Mouse (Mus musculus) liver, postnatal 0 days (tissue): Measurements from ENCODE around the gene Pagr1b. TPM values are rescaled to one million over a fixed set of nuclear protein-coding genes. Genes with fewer than 3 reads are reported as not detected.

Experiments
- ATAC-seq: fragments of 200-750 bp; cut with Nextera tagmentation; 2 replicates; pipeline ENCODE4 v1.8.0; 2017; ENCODE audit warnings: mild to moderate bottlenecking, moderate library complexity
- DNase-seq: peaks from one replicate; pipeline ENCODE4 v3.0.0-alpha.2; 2016
- H3K27ac ChIP-seq: fragments of 300-500 bp; sonication (generic); 2 replicates; pipeline ENCODE4 v1.5.1; 2014; ENCODE audit warnings: antibody characterized with exemption, moderate library complexity, mild to moderate bottlenecking, low read depth
- H3K27me3 ChIP-seq: fragments of 300-500 bp; sonication (generic); 2 replicates; pipeline ENCODE4 v1.6.1; 2014; ENCODE audit warnings: low read length, control low read depth, mixed read lengths; ENCODE audit not compliant: insufficient read depth
- H3K36me3 ChIP-seq: fragments of 300-500 bp; sonication (generic); replicated peaks from 2 replicates; pipeline ENCODE4 v1.6.1; 2014; ENCODE audit warnings: mild to moderate bottlenecking, control low read depth, low read length, moderate library complexity, mixed read lengths; ENCODE audit not compliant: insufficient read depth
- H3K4me1 ChIP-seq: fragments of 300-500 bp; sonication (generic); 2 replicates; pipeline ENCODE4 v1.6.1; 2014; ENCODE audit warnings: antibody characterized with exemption, mild to moderate bottlenecking, control low read depth; ENCODE audit not compliant: insufficient read depth
- H3K4me2 ChIP-seq: fragments of 300-500 bp; sonication (generic); 2 replicates; pipeline ENCODE4 v1.6.1; 2014; ENCODE audit warnings: low read depth, mild to moderate bottlenecking, low read length, moderate library complexity, mixed read lengths
- H3K4me3 ChIP-seq: fragments of 300-500 bp; sonication (generic); 2 replicates; pipeline ENCODE4 v1.5.1; 2014; ENCODE audit warnings: low read depth, low read length
- H3K9ac ChIP-seq: fragments of 300-500 bp; sonication (generic); replicated peaks from 2 replicates; pipeline ENCODE4 v1.6.1; 2014; ENCODE audit warnings: mild to moderate bottlenecking, moderate library complexity
- H3K9me3 ChIP-seq: fragments of 300-500 bp; sonication (generic); 2 replicates; pipeline ENCODE4 v1.6.1; 2016; ENCODE audit warnings: mild to moderate bottlenecking, control low read depth, low read length, mixed read lengths
- CTCF ChIP-seq: sonication (generic); IDR thresholded peaks from 2 replicates; pipeline ENCODE4 v1.5.1; 2016; ENCODE audit warnings: antibody characterized with exemption, low read depth
- EP300 ChIP-seq: IDR thresholded peaks from 2 replicates; pipeline ENCODE4 v1.6.1; 2016; ENCODE audit warnings: antibody characterized with exemption, low read depth, mild to moderate bottlenecking
- WGBS: fragments of 180-500 bp; shearing (Covaris S2); extraction: QIAGEN DNeasy Blood & Tissue Kit; methylation state at CpG from one replicate; pipeline ENCODE4 v1.1.7; 2014; ENCODE audit not compliant: insufficient replicate concordance; 5-methylcytosine and 5-hydroxymethylcytosine counted together
- microRNA-seq: library from miRNA; unstranded; fragments of <30 nt; microRNA quantifications from one replicate; pipeline ENCODE4, GENCODE M21; 2016
- polyA plus RNA-seq: library from polyadenylated mRNA; unstranded; fragments of >200 nt; fragmentation: Nextera tagmentation; extraction: Ambion mirVana; gene quantifications from 2 replicates; pipeline ENCODE4 v1.2.1, GENCODE M21; 2015

Gene Pagr1b
- polyA plus RNA-seq, 1 experiment from 2014 or later, result 0.26 TPM

DNA sequence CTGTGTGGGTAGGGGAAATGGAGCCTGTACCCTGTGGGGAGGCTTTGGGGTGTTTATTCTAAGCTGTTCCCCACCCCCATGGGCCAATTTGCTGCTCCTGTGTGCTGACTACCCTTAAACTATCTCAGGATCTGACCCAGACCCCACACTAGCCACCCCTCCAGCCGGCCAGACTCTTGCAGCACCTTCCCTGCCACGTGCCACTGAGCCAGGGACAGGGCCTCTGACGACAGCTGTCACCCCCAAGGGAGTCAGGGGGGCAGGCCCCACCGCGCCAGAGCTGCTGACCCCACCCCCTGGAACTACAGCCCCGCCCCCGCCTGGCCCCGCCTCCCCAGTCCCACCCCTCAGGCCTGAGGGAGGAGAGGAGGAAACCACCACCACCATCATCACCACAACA, 63.6 kb downstream of the Pagr1b start:
- ATAC-seq (no peak), DNase-seq (no peak)
- H3K9me3 ChIP-seq, result no peaks in the 10 kb centered on the region
- no peak overlapping the region for H3K9ac ChIP-seq
- peaks cover 16% of the 10 kb centered on the region for H3K4me1 ChIP-seq
- whole genome bisulfite sequencing, result 3% methylated on average over 7 of the region's 8 CpGs
- no peak overlapping the region for H3K4me3 ChIP-seq
- H3K27ac ChIP-seq, result no peak overlapping the region
- no peak overlapping the region for H3K4me2 ChIP-seq
- TF ChIP-seq CTCF, result no peak
- no peak for TF ChIP-seq EP300
- no peaks in the 10 kb centered on the region for H3K36me3 ChIP-seq
- H3K27me3 ChIP-seq, result peaks cover 31% of the 10 kb centered on the region

DNA sequence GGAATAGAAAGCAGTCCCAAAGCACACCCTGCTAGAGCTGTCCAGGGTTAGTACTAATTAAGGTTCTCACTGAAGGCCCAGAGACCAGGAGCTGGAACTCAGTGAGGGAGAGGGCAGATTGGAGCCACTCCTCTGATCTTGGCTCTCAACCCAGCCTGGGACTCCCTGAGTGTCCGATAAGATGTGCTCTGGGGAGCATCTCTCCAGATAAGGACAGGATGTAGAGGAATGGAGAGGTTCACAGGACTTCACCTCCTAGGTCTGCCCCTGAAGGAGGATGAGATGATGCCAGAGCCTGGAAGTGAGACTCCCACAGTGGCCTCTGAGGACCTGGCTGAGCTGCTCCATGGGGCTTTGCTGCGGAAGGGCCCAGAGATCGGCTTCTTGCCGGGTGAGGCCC, 64.5 kb downstream of the Pagr1b start:
- WGBS, result 28% methylated on average over 4 of the region's 4 CpGs
- DNase-seq, result no peak
- H3K4me3 ChIP-seq, result no peak overlapping the region
- no peaks in the 10 kb centered on the region for H3K9me3 ChIP-seq
- peaks cover 16% of the 10 kb centered on the region for H3K4me1 ChIP-seq
- no peak overlapping the region for H3K9ac ChIP-seq
- H3K27me3 ChIP-seq, result peaks cover 31% of the 10 kb centered on the region
- H3K36me3 ChIP-seq, result no peaks in the 10 kb centered on the region
- H3K27ac ChIP-seq, result no peak overlapping the region
- no peak for ATAC-seq
- TF ChIP-seq CTCF (no peak), EP300 (no peak)
- H3K4me2 ChIP-seq, result no peak overlapping the region

Small RNA genes lying within 50 kb of the gene (microRNA-seq; reads per million reads assigned to microRNA genes)
- not detected for gene Gm44343

Other genes with a start within 250 kb of the Pagr1b start
- gene Ypel3, start 239.5 kb downstream of the Pagr1b start, polyA plus RNA-seq, result 65.0 and 74.7 TPM in 2 replicates
- gene Tbx6, start 235.0 kb downstream of the Pagr1b start, polyA plus RNA-seq, result 0.14 and 0.29 TPM in 2 replicates
- 69.9 and 72.1 TPM in 2 replicates for gene Ppp4c, start 224.0 kb downstream of the Pagr1b start, polyA plus RNA-seq
- gene Fam57b, start 218.8 kb downstream of the Pagr1b start, polyA plus RNA-seq, result 0.06 and 0.09 TPM in 2 replicates
- not detected in 2 replicates for gene 4930451I11Rik, start 184.8 kb downstream of the Pagr1b start, polyA plus RNA-seq
- gene Doc2a, start 169.1 kb downstream of the Pagr1b start, polyA plus RNA-seq, result not detected in 2 replicates
- 6.5 and 7.2 TPM in 2 replicates for gene Hirip3, start 154.5 kb downstream of the Pagr1b start, polyA plus RNA-seq
- gene Ino80e, start 154.1 kb downstream of the Pagr1b start, polyA plus RNA-seq, result 17.2 and 20.6 TPM in 2 replicates
- 7.5 and 8.7 TPM in 2 replicates for gene Taok2, start 131.8 kb downstream of the Pagr1b start, polyA plus RNA-seq
- 35.6 and 38.4 TPM in 2 replicates for gene Tmem219, start 93.6 kb downstream of the Pagr1b start, polyA plus RNA-seq
- gene Kctd13, start 87.6 kb downstream of the Pagr1b start, polyA plus RNA-seq, result 4.4 and 4.6 TPM in 2 replicates
- not detected in 2 replicates for gene Asphd1, start 66.9 kb downstream of the Pagr1b start, polyA plus RNA-seq
- 0.09 and 0.43 TPM in 2 replicates for gene Sez6l2, start 65.9 kb downstream of the Pagr1b start, polyA plus RNA-seq
- gene Cdipt, start 40.6 kb downstream of the Pagr1b start, polyA plus RNA-seq, result 33.2 and 37.4 TPM in 2 replicates
- 0.68 and 1.0 TPM in 2 replicates for gene Cdiptos, start 40.4 kb downstream of the Pagr1b start, polyA plus RNA-seq
- 10.5 and 10.9 TPM in 2 replicates for gene Mvp, start 1.9 kb downstream of the Pagr1b start, polyA plus RNA-seq
- gene Pagr1a, start 868 bp upstream of the Pagr1b start, polyA plus RNA-seq, result 12.2 and 13.8 TPM in 2 replicates
- gene Gm42742, start 4.6 kb upstream of the Pagr1b start, polyA plus RNA-seq, result 4.5 and 7.8 TPM in 2 replicates
- gene Prrt2, start 4.7 kb upstream of the Pagr1b start, polyA plus RNA-seq, result 0.18 TPM in 1 of 2 replicates, not detected in the other
- gene Maz, start 10.6 kb upstream of the Pagr1b start, polyA plus RNA-seq, result 20.0 and 24.0 TPM in 2 replicates
- gene Kif22, start 26.0 kb upstream of the Pagr1b start, polyA plus RNA-seq, result 45.4 and 47.4 TPM in 2 replicates
- 0.59 and 1.8 TPM in 2 replicates for gene Zg16, start 70.8 kb upstream of the Pagr1b start, polyA plus RNA-seq
- 7.6 and 8.1 TPM in 2 replicates for gene AI467606, start 74.9 kb upstream of the Pagr1b start, polyA plus RNA-seq
- 148 and 151 TPM in 2 replicates for gene Qprt, start 105.7 kb upstream of the Pagr1b start, polyA plus RNA-seq
- 4.9 and 5.6 TPM in 2 replicates for gene Spn, start 121.3 kb upstream of the Pagr1b start, polyA plus RNA-seq
- 11.5 and 14.0 TPM in 2 replicates for gene Cd2bp2, start 179.6 kb upstream of the Pagr1b start, polyA plus RNA-seq
- gene Tbc1d10b, start 192.0 kb upstream of the Pagr1b start, polyA plus RNA-seq, result 8.3 and 8.6 TPM in 2 replicates
- gene Mylpf, start 192.4 kb upstream of the Pagr1b start, polyA plus RNA-seq, result 19.7 and 94.3 TPM in 2 replicates
- 4.0 and 5.3 TPM in 2 replicates for gene Zfp553, start 216.6 kb upstream of the Pagr1b start, polyA plus RNA-seq
- 16.7 and 17.3 TPM in 2 replicates for gene Sept1, start 216.6 kb upstream of the Pagr1b start, polyA plus RNA-seq
- 15.5 and 17.8 TPM in 2 replicates for gene Zfp771, start 227.8 kb upstream of the Pagr1b start, polyA plus RNA-seq
- gene Dctpp1, start 244.2 kb upstream of the Pagr1b start, polyA plus RNA-seq, result 96.8 and 107 TPM in 2 replicates